Mouse (Mus musculus) neutrophil, adult 5-6 weeks (primary cell): ENCODE data around the gene Ppil1. TPM values are rescaled to one million over a fixed set of nuclear protein-coding genes. Genes with fewer than 3 reads are reported as not detected.
"Not testable (repeated sequence)": the region's sequence is repeated elsewhere in the genome, so short reads cannot be mapped to it uniquely, and the experiment has no call there.

Experiments used
- ATAC-seq: fragments of 151-379, 151-347 bp; 2 replicates; pipeline ENCODE4 v1.8.0; 2017; ENCODE audit warnings: mild to moderate bottlenecking, moderate TSS enrichment; ENCODE audit not compliant: insufficient number of reproducible peaks, poor library complexity, low FRiP score, severe bottlenecking; ENCODE audit errors: extremely low read depth
- total RNA-seq: library from RNA; stranded (forward); fragments of 200-1000 nt; gene quantifications from 2 replicates; pipeline ENCODE4 v1.2.3, GENCODE M21; 2017

Gene Ppil1
- total RNA-seq, 1 experiment from 2014 or later: 25.7 TPM

GRCm38 (mm10) chr17:29292996-29293395 is 29.0 kb upstream of the Ppil1 start:
- ATAC-seq: no peak

GRCm38 (mm10) chr17:29291793-29292192 is 27.8 kb upstream of the Ppil1 start:
- no peak for ATAC-seq

GRCm38 (mm10) chr17:29282216-29282952 is 18.4 kb upstream of the Ppil1 start:
- ATAC-seq: no peak

GRCm38 (mm10) chr17:29281541-29281940 is 17.6 kb upstream of the Ppil1 start:
- no peak for ATAC-seq

GRCm38 (mm10) chr17:29280422-29280821 is 16.4 kb upstream of the Ppil1 start:
- ATAC-seq: 0 out of 2 replicates have a peak, but pooled peaks have one; percentile 26

GRCm38 (mm10) chr17:29273889-29274288 is 9.9 kb upstream of the Ppil1 start:
- ATAC-seq: no peak

GRCm38 (mm10) chr17:29273156-29273555 is 9.2 kb upstream of the Ppil1 start:
- no peak for ATAC-seq

GRCm38 (mm10) chr17:29270148-29270698 is 6.2 kb upstream of the Ppil1 start:
- ATAC-seq: no peak

GRCm38 (mm10) chr17:29269349-29269706 is 5.3 kb upstream of the Ppil1 start:
- no peak for ATAC-seq

- peak; percentile 87 for ATAC-seq
Measured at GRCm38 (mm10) chr17:29268682-29269348, 4.8 kb upstream of the Ppil1 start, which contains the start of gene BC004004. BC004004 (plus strand) TSS chr17:29268788.

- no peak for ATAC-seq
Measured at GRCm38 (mm10) chr17:29267931-29268681, 4.1 kb upstream of the Ppil1 start.

GRCm38 (mm10) chr17:29267040-29267439 is 3.1 kb upstream of the Ppil1 start:
- not testable (repeated sequence) for ATAC-seq

GRCm38 (mm10) chr17:29264760-29265159 is 774 bp upstream of the Ppil1 start:
- ATAC-seq: no peak

GRCm38 (mm10) chr17:29263417-29263816 is 569 bp downstream of the Ppil1 start:
- no peak for ATAC-seq

- ATAC-seq: no peak
Measured at GRCm38 (mm10) chr17:29262259-29262649, 1.7 kb downstream of the Ppil1 start.

- no peak for ATAC-seq
Measured at GRCm38 (mm10) chr17:29261603-29262258, 2.3 kb downstream of the Ppil1 start.

GRCm38 (mm10) chr17:29260501-29260900 is 3.5 kb downstream of the Ppil1 start:
- no peak for ATAC-seq

GRCm38 (mm10) chr17:29259489-29259888 is 4.5 kb downstream of the Ppil1 start:
- peak; percentile 80 for ATAC-seq

- no peak for ATAC-seq
Measured at GRCm38 (mm10) chr17:29258921-29259320, 5.1 kb downstream of the Ppil1 start.
